Mouse (Mus musculus): Measurements from ENCODE around the gene Fgf4. TPM values are rescaled to one million over a fixed set of nuclear protein-coding genes. Genes with fewer than 3 reads are reported as not detected.

Fgf4 gene
- total RNA-seq (2014; fragmentation: Nextera tagmentation) (not detected in 2 replicates), total RNA-seq (2017) (not detected in 2 replicates)

DNA sequence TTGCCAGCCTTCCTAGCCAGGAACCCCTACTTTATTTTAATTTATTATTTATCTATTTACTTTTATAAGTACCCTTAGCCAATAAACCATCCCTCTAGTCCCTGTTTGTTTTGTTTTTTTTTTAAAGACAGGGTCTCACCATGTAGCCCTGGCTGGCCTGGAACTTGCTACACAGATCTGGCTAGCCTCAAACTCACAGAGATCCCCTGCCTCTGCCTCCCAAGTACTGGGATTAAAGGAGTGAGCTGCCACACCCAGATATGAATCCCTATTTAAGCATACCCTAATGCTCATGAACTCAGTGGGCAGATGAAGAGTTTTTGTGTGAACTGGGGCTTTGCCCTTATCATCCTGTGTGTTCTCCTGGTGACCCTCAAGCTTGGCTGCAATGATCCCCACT lies at the start of gene Fgf4:
Fgf4 (plus strand) TSS at position 301 of the 400 bp plus-strand sequence.
- ATAC-seq (replicated peaks; ENCODE audit: poor library complexity, severe bottlenecking), result no peak

DNA sequence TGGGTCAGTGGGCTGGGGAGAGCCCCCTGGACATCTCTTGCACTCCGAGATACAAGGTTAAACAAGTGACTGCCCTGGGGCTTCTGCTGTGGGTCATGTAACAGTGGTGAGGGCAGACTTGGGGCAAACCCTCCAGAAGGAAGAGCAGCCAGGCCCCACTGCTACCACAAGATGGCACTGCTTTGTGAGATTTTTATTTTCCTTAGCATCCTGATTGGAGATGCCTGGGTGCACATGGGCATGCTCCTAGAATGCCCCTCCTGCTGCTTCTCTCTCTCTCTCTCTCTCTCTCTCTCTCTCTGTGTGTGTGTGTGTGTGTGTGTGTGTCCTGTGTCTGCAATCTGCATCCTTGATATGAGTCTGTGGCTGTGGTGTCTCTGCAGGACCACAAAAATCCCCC lies 48.7 kb upstream of the Fgf4 start:
- ATAC-seq (replicated peaks; ENCODE audit: poor library complexity, severe bottlenecking), result peak; percentile 53

DNA sequence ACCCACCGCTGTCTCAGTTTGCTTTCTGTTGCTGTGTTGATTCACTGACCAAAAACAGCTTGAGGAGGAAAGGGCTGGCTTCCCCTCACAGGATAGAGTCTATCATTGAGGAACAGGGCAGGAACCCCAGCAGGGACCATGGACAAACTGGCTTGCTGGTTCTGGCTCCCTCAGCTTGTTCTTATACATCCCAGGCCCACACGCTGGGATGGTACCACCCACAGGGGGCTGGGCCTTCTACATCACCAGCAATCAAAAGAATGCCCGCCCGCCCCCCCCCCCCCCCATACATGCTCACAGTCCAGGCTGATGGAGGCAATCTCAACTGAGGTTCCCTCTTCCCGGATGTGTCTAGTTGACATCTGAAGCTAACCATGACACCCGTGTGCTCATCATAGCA lies 40.1 kb upstream of the Fgf4 start:
- ATAC-seq (replicated peaks; ENCODE audit: poor library complexity, severe bottlenecking), result no peak

DNA sequence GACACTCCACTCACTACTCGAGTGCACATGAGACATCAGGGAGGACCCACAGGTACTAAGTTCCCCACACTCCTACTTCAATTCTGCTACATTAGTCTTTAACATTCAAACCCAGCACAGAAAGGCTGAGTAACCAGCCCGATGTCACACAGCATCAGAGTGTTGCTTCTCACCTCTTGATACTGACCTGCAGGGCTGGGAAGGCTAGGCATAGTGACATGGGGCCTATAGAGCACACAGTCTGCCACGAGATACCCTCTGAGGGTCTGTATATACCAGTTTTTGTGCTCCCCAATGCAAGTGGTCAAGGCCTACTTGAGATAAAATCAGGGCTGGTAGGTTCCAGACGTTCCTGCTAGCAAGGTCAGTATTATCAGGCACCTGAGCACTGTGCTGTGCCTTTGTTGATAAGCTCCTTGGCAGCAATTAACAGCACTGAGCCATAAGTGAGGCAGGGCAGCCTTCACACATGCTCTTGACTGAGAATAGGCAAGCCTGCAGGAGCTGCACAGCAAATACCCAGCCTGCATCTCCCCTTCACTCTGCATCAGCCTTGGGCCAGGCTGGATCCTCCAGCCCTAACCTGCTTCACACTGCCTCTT lies 39.1 kb upstream of the Fgf4 start:
- no peak for ATAC-seq (replicated peaks; ENCODE audit: poor library complexity, severe bottlenecking)

DNA sequence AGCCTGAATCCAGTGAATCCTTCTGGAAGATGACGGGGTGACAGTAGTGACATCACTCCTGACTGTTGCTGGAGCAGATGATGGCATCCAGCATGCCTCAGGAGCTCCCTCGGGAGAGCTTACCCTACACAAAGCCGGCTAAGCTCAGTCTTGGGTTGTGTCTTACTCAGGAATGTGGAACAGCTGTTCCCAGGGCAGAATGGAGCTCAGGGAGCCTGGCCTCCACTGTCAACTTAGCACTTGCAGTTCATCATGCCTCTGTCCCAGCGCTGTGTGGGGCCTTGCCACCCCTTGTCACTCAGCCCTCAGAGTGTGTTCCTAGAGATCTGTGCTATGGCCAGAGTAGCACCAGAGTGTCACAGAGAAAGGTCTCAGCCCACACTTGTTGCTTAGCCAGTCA lies 35.6 kb upstream of the Fgf4 start:
- ATAC-seq (replicated peaks; ENCODE audit: poor library complexity, severe bottlenecking), result no peak

DNA sequence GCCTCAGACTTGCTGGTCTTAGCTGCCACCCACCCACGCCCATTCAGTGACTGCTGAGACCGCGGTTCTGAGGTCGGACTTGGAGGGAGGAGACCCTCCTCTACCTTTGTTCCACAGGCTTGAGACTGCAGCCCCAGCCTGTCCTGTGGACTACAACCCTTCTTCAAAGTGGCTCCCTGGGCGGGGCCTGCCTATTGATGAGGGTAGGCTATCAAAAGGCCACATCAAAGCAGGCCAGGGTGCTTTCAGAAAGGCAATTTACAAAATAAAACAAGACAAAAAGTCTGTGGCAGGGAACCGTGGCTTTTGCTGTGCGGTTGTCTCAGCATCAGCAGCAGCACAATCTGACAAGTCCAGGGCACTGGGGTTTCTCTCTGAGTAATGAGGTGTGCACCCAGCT lies 25.3 kb upstream of the Fgf4 start:
- ATAC-seq (replicated peaks; ENCODE audit: poor library complexity, severe bottlenecking), result no peak

DNA sequence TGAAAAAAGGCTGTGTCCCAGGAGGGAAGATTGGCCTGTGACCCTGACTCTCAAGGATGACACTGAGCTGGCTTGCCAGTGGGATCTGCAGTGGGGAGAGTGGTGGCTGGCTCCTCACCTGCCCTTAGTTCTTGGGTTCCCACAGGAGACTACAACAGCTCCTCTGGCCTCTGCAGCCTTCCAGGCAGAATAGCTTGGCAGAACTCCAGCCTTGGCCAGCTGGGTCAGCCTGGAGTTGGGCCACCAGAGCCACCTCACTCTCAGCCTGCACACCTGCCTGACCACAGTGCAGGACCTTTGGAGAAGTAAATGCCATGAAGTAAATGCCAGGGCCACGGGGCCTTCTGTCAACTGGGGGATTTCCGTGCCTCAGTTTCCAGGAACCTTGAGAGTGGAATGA lies 23.2 kb upstream of the Fgf4 start:
- ATAC-seq (replicated peaks; ENCODE audit: poor library complexity, severe bottlenecking), result no peak

DNA sequence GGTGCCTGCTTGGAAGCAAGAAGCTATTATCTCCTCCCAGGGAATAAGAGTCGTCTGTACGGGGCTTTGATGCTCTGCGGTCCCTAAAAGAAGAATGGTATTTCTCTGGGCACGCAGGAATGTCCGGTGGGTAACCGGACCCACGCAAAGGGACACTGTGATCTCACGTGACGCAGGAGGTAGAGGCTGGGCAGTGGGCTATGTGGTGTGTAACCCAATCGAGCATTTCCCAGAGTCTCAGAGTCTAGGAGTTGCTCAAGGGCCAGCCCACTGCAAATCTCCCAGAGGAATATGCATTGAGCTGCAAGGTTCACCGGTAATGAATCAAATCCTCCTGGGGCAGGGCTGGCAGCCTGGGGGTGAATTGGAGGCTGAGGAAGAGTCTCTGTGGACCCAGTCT lies 18.8 kb upstream of the Fgf4 start:
- no peak for ATAC-seq (replicated peaks; ENCODE audit: poor library complexity, severe bottlenecking)

DNA sequence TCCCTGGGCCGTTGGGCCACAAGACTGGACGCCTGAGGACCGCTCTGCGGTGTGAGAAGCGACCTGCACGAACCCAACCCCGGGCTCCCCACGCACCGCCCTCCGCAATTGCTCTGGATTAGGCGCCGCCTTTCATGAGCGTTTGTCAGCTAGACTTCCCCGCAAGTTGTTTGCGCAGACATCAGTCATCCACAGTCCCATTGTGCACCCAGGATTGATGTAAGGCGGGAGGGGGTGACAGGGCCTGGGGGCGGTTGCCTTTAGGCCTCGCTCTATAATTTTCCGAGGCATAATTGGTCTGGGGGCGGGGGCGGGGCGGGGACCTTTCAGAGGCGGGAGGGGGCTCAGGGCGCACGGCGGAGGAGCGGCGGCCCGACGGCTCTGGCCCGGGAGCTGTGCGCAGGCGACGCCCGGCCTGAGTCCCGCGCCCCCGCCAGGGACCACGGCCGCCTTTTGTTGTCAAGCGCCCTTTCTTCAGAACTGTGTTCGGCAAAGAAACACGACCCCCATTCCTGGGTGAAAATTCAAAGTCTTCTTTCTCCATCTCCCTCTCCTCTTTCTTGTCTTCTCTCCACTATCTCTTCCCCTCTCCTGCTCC lies 9.2 kb upstream of the Fgf4 start, which contains the start of gene Fgf3:
Fgf3 (plus strand) TSS at position 193 of the 598 bp plus-strand sequence.
- no peak for ATAC-seq (replicated peaks; ENCODE audit: poor library complexity, severe bottlenecking)

DNA sequence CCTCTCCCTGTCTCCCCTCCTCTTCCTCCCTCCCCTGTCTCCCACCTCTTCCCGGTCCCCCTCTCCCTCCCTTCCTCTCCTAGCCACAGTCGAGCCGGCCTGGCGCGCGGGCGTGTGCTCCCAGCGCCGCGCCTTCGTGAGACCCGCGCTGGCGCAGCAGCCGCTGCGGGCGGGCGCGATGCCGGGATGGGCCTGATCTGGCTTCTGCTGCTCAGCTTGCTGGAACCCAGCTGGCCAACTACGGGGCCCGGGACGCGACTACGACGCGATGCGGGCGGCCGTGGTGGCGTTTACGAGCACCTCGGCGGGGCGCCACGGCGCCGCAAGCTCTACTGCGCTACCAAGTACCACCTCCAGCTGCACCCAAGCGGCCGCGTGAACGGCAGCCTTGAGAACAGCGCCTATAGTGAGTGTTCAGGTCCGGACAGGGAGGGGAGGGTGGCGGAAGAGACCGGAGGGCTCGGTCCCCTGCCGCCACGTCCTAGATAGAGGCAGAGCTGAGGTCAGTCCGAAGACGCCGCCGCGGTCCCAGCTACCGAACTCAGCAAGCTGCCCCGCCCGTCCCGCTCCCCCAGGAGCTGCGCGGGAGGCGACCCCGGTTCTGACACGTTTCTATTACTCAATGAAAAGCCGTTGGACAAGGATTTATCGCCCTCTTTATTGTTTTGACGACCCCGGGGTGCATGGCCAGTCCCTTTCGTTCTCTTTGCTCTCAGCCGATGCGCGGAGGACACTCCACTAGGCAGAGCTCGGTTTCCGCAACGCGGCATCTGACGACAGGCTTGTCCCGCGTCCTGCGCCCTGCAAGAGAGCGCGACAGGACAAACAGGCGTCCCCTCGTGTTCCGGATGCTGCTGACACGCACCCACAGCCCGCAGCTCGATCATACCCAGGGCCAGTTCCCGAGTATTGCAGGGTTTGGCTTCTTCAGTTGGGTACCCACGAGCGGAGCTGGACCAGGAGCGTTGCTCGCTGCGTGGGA lies 8.4 kb upstream of the Fgf4 start:
- peak; percentile 46 for ATAC-seq (replicated peaks; ENCODE audit: poor library complexity, severe bottlenecking)

DNA sequence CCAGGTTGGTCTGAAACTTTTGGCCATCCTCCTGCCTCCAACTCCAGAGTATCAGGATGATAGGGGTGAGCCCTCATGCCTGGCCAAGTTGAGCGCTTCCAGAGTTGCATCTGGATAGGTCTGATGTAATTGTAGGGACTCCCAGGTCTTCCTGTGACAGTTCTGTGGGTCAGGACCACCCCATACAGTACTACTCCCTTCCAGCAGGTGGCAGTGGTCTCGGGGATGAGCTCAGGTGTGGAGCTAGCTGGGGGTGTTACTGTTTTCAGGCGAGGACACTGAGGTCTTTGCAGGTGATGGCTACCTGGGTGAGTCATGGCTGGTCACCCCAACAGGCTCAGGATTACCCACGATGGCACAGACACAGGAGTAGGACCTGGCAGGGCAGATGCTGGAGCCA lies 1.0 kb upstream of the Fgf4 start:
- ATAC-seq (replicated peaks; ENCODE audit: poor library complexity, severe bottlenecking), result peak; percentile 66

DNA sequence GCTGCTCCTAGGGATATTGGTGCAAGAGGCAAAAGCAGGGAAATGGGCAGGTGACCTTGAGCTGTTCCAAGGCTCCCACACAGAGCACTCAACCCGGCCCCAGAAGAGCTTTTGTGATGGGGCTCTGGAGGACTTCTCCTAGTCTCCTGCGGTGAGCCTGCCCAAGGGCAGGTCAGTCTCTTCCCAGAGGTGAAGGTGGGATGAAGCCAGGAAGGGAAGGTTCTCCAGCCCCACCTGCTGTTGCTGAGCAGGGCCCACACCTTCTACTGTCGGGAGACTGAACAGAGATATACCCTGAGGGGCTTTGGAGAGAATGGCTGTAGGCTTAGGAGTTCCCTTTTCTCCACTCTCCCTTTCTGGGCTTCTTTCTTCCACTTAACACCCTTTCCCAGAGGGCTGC lies 4.2 kb downstream of the Fgf4 start:
- ATAC-seq (replicated peaks; ENCODE audit: poor library complexity, severe bottlenecking), result no peak

DNA sequence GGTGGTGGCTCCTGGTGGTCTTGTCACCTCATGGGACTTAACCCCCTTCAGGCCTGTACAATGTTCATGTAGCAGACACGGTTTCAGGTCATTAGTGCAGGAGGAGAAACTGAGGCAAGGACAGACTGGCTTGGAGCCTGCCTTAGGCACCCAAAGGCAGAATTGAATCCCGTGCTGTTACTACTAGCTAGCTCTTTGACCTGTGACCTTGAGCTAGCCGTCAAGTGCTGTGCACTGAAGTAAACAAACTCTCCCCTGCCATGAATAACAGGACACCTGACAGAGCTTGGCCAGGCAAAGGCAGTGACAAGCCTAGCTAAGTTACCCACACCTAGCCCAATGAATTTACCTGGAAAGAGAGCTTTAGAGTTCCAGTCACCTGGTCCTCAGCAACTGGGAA lies 7.8 kb downstream of the Fgf4 start:
- no peak for ATAC-seq (replicated peaks; ENCODE audit: poor library complexity, severe bottlenecking)

DNA sequence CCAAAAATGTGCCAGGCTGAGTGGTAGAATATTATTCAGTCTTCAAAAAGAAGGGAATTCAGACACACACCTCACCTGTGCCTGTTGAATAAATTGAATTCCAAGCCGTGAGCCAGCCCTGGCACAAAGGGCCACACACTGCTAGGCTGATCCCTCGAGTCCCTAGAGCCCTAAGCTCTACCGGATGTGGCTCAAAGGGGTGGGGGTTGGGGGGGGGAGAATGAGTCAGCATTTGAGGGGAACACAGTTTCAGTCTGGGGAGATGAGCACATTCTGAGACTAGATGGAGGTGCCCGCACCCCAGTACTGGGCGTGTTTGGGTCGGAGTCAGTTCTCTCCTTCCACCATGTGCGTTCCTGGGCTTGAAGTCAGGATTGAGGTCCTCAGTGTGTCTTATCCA lies 10.0 kb downstream of the Fgf4 start:
- no peak; the same call in 1 of the 2 replicates for ATAC-seq (replicated peaks; ENCODE audit: poor library complexity, severe bottlenecking)

DNA sequence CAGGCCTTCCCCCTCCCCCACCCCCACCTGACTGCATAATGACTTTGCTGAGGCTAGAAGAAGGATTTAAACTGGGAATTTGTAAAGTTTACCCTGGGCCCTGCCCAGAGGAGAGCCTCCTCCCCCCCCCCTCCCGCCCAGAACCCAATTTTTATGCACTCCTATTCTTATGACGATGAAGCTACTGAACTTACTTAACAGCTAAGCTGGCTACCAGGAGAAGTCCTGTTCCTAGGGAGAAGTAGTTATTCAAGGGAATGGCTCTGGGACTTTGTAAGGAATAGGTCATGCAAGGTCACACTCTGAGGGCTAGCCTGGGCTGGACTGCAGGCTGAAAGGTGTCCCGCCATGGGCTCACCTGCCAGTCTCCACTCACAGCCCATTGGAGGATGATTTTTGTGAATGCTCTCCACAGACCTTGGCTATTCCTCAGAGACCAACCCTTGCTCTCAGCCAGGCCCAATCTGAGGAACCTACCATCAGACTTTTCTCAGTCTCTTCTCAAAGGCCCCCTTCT lies 10.7 kb downstream of the Fgf4 start:
- ATAC-seq (replicated peaks; ENCODE audit: poor library complexity, severe bottlenecking), result no peak

DNA sequence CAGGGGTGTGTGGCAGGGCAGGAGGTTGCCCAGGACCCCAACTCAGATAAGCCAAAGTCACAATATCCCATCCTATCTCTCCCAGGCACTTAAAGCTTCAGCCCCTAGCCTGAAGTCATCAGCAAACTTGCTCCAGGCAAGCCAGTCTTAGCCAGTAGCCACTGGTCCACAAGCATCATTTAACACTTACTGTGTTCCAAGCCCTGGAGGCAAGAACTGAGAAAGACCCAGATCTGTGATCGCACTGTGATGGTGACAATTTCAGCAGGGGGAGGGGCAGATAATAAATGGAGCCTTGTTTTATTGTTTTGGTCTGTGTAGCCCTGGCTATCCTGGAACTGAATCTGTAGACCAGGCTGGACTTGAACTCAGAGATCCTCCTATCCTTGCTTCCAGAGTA lies 11.5 kb downstream of the Fgf4 start:
- no peak for ATAC-seq (replicated peaks; ENCODE audit: poor library complexity, severe bottlenecking)

DNA sequence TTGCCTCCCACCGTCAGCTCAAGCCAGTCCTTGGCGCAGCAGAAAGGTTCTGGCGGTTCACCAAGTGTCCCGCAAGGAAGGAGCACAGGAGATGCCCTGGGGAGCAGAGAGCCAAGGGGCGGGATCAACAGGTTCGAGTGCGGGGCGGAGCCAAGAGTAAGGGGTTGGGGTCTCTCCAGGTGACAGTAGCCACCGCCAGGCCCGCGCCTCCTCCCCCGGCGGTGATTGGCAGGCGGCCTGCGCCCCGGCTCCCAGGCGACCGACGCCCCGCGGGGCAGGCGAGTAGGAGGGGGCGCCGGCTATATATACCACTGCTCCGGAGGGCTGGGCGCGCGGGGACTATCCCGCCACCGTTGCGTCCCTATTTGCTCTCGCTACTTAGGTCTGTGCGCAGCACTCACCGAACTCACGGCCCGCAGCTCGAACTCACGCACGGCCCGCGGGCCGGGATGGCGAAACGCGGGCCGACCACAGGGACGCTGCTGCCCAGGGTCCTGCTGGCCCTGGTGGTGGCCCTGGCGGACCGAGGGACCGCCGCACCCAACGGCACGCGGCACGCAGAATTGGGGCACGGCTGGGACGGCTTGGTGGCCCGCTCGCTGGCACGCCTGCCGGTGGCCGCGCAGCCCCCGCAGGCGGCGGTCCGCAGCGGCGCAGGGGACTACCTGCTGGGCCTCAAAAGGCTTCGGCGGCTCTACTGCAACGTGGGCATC lies 14.0 kb downstream of the Fgf4 start:
- no peak for ATAC-seq (replicated peaks; ENCODE audit: poor library complexity, severe bottlenecking)

DNA sequence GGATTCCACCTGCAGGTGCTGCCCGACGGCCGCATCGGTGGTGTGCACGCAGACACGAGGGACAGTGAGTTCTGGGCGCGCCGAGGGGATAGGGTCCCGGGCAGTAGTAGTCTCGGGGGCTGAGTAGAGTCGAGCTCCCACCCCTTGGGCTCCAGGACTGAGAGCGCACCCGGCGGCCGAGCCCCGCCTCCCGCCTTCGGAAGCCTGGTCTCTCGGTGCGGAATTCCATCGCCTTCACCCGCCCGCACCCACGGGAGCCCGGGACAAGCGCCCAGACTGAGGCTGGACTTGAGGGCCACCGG lies 14.6 kb downstream of the Fgf4 start:
- no peak for ATAC-seq (replicated peaks; ENCODE audit: poor library complexity, severe bottlenecking)

DNA sequence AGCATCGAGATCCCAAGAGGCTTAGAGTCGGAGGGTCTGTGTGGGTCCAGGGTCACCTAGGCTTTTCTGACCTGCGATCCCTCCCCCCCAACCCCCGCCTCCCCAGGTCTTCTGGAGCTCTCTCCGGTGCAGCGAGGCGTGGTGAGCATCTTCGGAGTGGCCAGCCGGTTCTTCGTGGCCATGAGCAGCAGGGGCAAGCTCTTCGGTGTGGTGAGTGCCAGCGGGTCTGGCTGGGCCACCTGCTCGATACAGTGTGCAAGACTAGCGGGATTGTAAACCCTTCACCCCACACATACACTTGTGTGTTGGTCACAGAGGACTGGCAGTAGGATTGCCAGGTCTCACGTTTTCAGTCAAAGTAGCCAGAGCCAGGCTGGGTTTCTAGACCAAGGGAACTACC lies 15.0 kb downstream of the Fgf4 start:
- ATAC-seq (replicated peaks; ENCODE audit: poor library complexity, severe bottlenecking), result no peak

DNA sequence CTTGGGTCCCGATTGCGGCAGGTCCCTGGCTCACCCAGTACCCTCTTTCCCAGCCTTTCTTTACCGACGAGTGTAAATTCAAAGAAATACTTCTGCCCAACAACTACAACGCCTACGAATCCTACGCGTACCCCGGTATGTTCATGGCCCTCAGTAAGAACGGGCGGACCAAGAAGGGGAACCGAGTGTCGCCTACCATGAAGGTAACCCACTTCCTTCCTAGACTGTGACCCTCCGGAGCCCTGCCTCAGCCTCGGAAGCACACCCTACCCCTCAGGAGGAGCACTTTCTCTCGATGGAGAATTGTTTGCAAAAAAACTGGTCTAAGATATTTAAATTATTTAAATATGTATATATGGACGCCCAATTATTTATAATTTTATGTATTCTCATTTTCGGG lies 15.5 kb downstream of the Fgf4 start:
- peak; percentile 80 for ATAC-seq (replicated peaks; ENCODE audit: poor library complexity, severe bottlenecking)

DNA sequence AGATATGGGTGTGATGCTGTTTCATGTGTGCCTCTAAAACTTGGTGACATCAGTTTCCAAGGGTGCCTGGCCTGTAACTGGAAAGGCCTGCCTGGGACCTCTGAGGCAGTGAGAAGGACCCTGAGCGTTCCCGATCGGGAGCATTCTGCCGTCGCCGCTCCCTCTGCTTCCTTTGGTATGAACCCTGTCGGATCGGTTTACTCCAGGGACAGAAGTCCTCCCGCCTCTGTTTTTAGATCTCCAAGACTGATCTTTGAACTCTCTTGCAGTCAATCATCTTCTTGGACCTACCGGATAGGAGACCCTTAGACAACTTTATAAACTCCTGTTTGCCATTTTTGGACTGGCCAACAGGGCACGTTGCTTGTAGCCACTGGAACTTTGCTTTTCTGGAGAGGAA lies 16.0 kb downstream of the Fgf4 start:
- ATAC-seq (replicated peaks; ENCODE audit: poor library complexity, severe bottlenecking), result no peak
